Mouse (Mus musculus) heart, embryonic 12.5 days (tissue): ENCODE results near the gene Nagpa. TPM values are rescaled to one million over a fixed set of nuclear protein-coding genes. Genes with fewer than 3 reads are reported as not detected.
A peak's percentile ranks its signal among the peaks of the same experiment; 100 is the strongest.

Source experiments
- ATAC-seq: fragments of 200-750 bp; cut with Nextera tagmentation; 2 replicates; pipeline ENCODE4 v1.8.0; 2017; ENCODE audit warnings: moderate TSS enrichment, moderate library complexity; ENCODE audit not compliant: insufficient number of reproducible peaks, low FRiP score
- H3K27ac ChIP-seq: fragments of 300-500 bp; sonication (generic); 2 replicates; pipeline ENCODE4 v1.5.1; 2016; ENCODE audit warnings: mild to moderate bottlenecking, moderate library complexity; ENCODE audit not compliant: poor library complexity, severe bottlenecking
- H3K27me3 ChIP-seq: fragments of 300-500 bp; sonication (generic); replicated peaks from 2 replicates; pipeline ENCODE4 v1.6.1; 2016; ENCODE audit warnings: mild to moderate bottlenecking, moderate library complexity
- H3K36me3 ChIP-seq: fragments of 300-500 bp; sonication (generic); 2 replicates; pipeline ENCODE4 v1.6.1; 2016; ENCODE audit warnings: mild to moderate bottlenecking, moderate library complexity
- H3K4me1 ChIP-seq: fragments of 300-500 bp; sonication (generic); replicated peaks from 2 replicates; pipeline ENCODE4 v1.6.1; 2016; ENCODE audit warnings: mild to moderate bottlenecking
- H3K4me2 ChIP-seq: fragments of 300-500 bp; sonication (generic); 2 replicates; pipeline ENCODE4 v1.6.1; 2016; ENCODE audit warnings: mild to moderate bottlenecking, moderate library complexity
- H3K4me3 ChIP-seq: fragments of 300-500 bp; sonication (generic); 2 replicates; pipeline ENCODE4 v1.5.1; 2016; ENCODE audit warnings: mild to moderate bottlenecking
- H3K9ac ChIP-seq: fragments of 300-500 bp; sonication (generic); 2 replicates; pipeline ENCODE4 v1.6.1; 2016; ENCODE audit warnings: mild to moderate bottlenecking, moderate library complexity
- H3K9me3 ChIP-seq: fragments of 300-500 bp; sonication (generic); replicated peaks from 2 replicates; pipeline ENCODE4 v1.6.1; 2016; ENCODE audit warnings: mild to moderate bottlenecking, moderate library complexity
- WGBS: fragments of 180-500 bp; shearing (Covaris S2); methylation state at CpG from one replicate; pipeline ENCODE4 v1.1.7; 2016; 5-methylcytosine and 5-hydroxymethylcytosine counted together
- polyA plus RNA-seq: library from polyadenylated mRNA; unstranded; fragments of >200 nt; fragmentation: Nextera tagmentation; extraction: Ambion mirVana; gene quantifications from 2 replicates; pipeline ENCODE4 v1.2.1, GENCODE M21; 2016

The Nagpa gene
- polyA plus RNA-seq, 1 experiment from 2014 or later, result 15.4 TPM

GRCm38 (mm10) chr16:5222140-5222539, 18.3 kb upstream of the Nagpa start, which contains the start of gene AU021092:
TSS of gene AU021092 (minus strand) at chr16:5222299.
- Histone ChIP-seq H3K4me2 (peak within 1 kb of the TSS; percentile 21; the same call in 1 of the 2 replicates), H3K4me3 (no peak within 1 kb of the TSS), H3K4me1 (peaks cover 7% of the 10 kb centered on the region), H3K27me3 (peaks cover 6% of the 10 kb centered on the region; the same call in 1 of the 2 replicates), H3K27ac (no peak within 1 kb of the TSS), H3K36me3 (no peaks in the 10 kb centered on the region), H3K9ac (no peak within 1 kb of the TSS), H3K9me3 (no peaks in the 10 kb centered on the region)
- ATAC-seq, result no peak; the same call in 1 of the 2 replicates
- 58% methylated on average over 6 of the region's 6 CpGs for whole genome bisulfite sequencing

DNA sequence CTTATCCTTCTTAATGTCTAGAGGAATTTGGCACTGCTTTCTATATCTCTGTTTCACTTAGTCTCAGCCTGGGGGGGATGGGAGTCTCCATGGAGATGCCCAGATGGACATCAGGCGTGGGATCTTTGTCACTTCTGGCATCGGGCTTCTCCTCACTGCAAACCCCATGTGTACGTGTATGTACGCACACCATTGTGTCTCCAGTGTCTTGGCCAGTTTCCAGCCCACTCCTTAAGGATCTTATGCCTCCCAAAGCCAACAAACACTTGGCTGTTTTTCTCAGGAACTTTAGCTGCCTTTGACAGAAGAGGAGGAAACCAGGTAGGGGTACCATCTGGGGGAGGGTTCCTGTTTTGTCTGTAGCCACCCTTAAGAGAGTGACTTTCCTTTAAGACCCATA, 17.6 kb upstream of the Nagpa start:
- no peaks in the 10 kb centered on the region for H3K36me3 ChIP-seq
- ATAC-seq, result no peak
- 63% methylated on average over 4 of the region's 4 CpGs for WGBS

GRCm38 (mm10) chr16:5217341-5218133, 13.7 kb upstream of the Nagpa start:
- peaks cover 15% of the 10 kb centered on the region for H3K4me1 ChIP-seq
- no peak overlapping the region for H3K4me3 ChIP-seq
- no peak overlapping the region for H3K9ac ChIP-seq
- H3K36me3 ChIP-seq, result no peaks in the 10 kb centered on the region
- no peak overlapping the region for H3K4me2 ChIP-seq
- H3K9me3 ChIP-seq, result no peaks in the 10 kb centered on the region
- no peak overlapping the region for H3K27ac ChIP-seq
- peaks cover 8% of the 10 kb centered on the region; the same call in 1 of the 2 replicates for H3K27me3 ChIP-seq
- 64% methylated on average over 5 of the region's 5 CpGs for WGBS
- no peak for ATAC-seq

More for the DNA sequence above, 17.6 kb upstream of the Nagpa start:
- no peak overlapping the region for H3K4me2 ChIP-seq
- H3K27me3 ChIP-seq, result peaks cover 6% of the 10 kb centered on the region; the same call in 1 of the 2 replicates
- no peak overlapping the region for H3K9ac ChIP-seq
- H3K4me1 ChIP-seq, result peaks cover 15% of the 10 kb centered on the region
- H3K27ac ChIP-seq, result no peak overlapping the region
- H3K9me3 ChIP-seq, result no peaks in the 10 kb centered on the region
- H3K4me3 ChIP-seq, result no peak overlapping the region

- H3K4me3 ChIP-seq, result no peak overlapping the region
- no peak for ATAC-seq
- no peak overlapping the region for H3K27ac ChIP-seq
- H3K4me2 ChIP-seq, result no peak overlapping the region
- H3K9ac ChIP-seq, result 0 out of 2 replicates have a peak overlapping the region, but pooled peaks have one; percentile 8
- WGBS, result 55% methylated on average over 6 of the region's 6 CpGs
- peaks cover 8% of the 10 kb centered on the region; the same call in 1 of the 2 replicates for H3K27me3 ChIP-seq
- H3K36me3 ChIP-seq, result no peaks in the 10 kb centered on the region
- no peaks in the 10 kb centered on the region for H3K9me3 ChIP-seq
- H3K4me1 ChIP-seq, result peaks cover 15% of the 10 kb centered on the region
Observed at GRCm38 (mm10) chr16:5216686-5217085, 12.9 kb upstream of the Nagpa start.

DNA sequence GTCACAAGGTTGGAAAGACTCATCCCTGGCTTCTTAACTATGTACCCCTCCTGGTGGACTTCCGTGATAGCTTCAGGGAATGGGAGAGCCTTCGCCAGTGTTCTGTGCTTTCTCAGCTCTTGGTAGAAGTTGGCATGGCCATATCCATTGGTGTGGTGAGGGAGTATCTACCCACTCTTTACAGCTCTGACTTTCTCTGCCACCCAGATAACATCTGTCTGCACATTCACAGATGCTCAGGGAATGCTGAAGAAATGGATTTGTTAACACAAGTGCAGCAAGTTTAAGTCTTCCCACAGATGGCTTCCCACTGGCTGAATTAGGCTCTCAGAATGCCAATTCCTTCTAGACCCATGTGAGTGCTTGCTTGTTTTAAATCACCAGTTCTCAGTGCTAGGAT, 10.3 kb upstream of the Nagpa start:
- WGBS, result 81% methylated on average over 2 of the region's 2 CpGs
- H3K9ac ChIP-seq, result no peak overlapping the region
- H3K27ac ChIP-seq, result no peak overlapping the region
- ATAC-seq, result no peak
- peaks cover 8% of the 10 kb centered on the region; the same call in 1 of the 2 replicates for H3K27me3 ChIP-seq
- no peaks in the 10 kb centered on the region for H3K9me3 ChIP-seq
- H3K4me3 ChIP-seq, result no peak overlapping the region
- H3K36me3 ChIP-seq, result no peaks in the 10 kb centered on the region
- H3K4me2 ChIP-seq, result no peak overlapping the region
- peaks cover 11% of the 10 kb centered on the region for H3K4me1 ChIP-seq

DNA sequence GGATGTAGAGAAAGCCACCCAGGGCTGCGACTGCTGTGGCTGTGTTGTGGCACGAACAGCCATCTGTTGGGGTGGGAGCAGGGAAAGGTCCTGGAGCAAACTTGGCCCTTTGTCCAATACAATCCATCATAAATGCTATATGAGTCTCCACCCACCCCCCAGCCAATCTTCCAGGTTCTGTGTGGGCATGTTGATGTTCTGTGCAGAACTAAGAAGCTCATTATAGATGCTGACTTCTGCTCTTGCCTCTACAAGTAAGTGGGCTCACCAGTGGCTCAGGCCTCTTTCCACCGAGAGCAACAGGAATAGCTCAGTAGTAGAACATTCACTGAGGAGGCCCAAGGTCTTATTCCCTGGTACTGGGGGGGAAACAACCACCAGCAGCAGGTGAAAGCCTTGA, 8.3 kb upstream of the Nagpa start:
- Histone ChIP-seq H3K4me1 (peaks cover 8% of the 10 kb centered on the region), H3K36me3 (no peaks in the 10 kb centered on the region), H3K27ac (no peak overlapping the region), H3K4me2 (no peak overlapping the region), H3K9me3 (no peaks in the 10 kb centered on the region), H3K4me3 (no peak overlapping the region), H3K9ac (no peak overlapping the region), H3K27me3 (peaks cover 3% of the 10 kb centered on the region; the same call in 1 of the 2 replicates)
- no peak for ATAC-seq
- 76% methylated on average over 3 of the region's 3 CpGs for WGBS

DNA sequence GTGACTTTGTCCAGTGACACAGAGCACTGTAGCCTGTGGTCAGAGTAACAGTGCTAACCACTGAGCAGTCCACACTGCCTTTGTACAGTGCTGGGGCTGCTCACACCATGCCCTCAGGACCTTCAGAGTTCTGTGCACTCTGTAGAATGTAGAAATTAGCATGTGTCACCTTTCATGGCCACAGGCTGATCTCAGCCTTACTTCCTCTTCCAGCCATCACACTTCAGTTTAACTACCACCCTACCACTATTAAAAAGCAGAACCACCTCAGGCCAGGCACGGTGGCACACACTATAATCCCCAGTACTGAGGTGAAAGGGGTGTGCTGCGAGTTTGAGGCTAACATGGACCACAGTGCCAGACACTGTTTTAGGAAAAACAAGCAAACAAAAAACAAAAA, 6.6 kb upstream of the Nagpa start:
- Histone ChIP-seq H3K9ac (no peak overlapping the region), H3K27me3 (0 out of 2 replicates have a peak, but pooled peaks cover 2% of the 10 kb centered on the region), H3K4me1 (no peaks in the 10 kb centered on the region), H3K36me3 (no peaks in the 10 kb centered on the region), H3K4me2 (no peak overlapping the region), H3K4me3 (no peak overlapping the region), H3K9me3 (no peaks in the 10 kb centered on the region), H3K27ac (no peak overlapping the region)
- WGBS, result 67% methylated on average over 2 of the region's 2 CpGs
- no peak for ATAC-seq

GRCm38 (mm10) chr16:5206051-5206450, 2.2 kb upstream of the Nagpa start:
- Histone ChIP-seq H3K4me1 (peaks cover 11% of the 10 kb centered on the region; the same call in 1 of the 2 replicates), H3K27me3 (no peaks in the 10 kb centered on the region)

DNA sequence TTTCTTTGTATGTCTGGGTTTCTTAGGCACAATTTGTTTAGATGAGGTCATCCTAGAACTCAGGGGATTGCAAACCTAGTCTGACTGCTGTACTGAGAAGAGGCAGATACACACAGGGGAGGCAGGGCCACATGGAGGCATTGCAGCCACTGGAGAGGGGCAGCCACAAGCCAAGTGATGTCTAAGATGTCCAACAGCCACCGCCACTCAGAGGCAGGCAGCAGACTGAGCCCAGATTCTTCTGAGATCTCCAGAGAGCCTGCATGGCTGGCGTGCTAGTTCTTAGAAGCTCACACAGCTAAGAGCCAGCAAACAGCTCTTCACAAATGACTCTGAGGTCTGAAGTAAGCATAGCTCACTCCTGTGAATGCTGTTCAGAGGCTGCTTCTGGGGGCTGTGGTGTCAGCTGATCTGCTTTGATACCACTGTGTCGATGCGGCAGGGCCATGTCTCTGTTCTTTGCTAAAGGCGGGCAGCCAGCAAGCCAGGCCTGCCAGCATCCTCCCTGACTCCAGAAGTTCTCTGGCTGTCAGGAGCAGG, 1.7 kb upstream of the Nagpa start:
- no peaks in the 10 kb centered on the region for H3K27me3 ChIP-seq
- H3K9ac ChIP-seq, result no peak overlapping the region
- WGBS, result 58% methylated on average over 5 of the region's 5 CpGs
- no peak overlapping the region for H3K27ac ChIP-seq
- peaks cover 11% of the 10 kb centered on the region; the same call in 1 of the 2 replicates for H3K4me1 ChIP-seq
- no peaks in the 10 kb centered on the region for H3K9me3 ChIP-seq
- no peak overlapping the region for H3K4me2 ChIP-seq
- 0 out of 2 replicates have a peak, but pooled peaks cover 3% of the 10 kb centered on the region for H3K36me3 ChIP-seq
- no peak for ATAC-seq
- H3K4me3 ChIP-seq, result no peak overlapping the region

More at GRCm38 (mm10) chr16:5206051-5206450, 2.2 kb upstream of the Nagpa start:
- Histone ChIP-seq H3K9ac (no peak overlapping the region), H3K27ac (no peak overlapping the region), H3K4me3 (no peak overlapping the region), H3K9me3 (no peaks in the 10 kb centered on the region), H3K36me3 (0 out of 2 replicates have a peak, but pooled peaks cover 2% of the 10 kb centered on the region), H3K4me2 (no peak overlapping the region)
- 55% methylated on average over 5 of the region's 5 CpGs for WGBS
- ATAC-seq, result no peak

- H3K36me3 ChIP-seq, result peaks cover 25% of the 10 kb centered on the region
- peak; percentile 26 for ATAC-seq
- H3K27me3 ChIP-seq, result no peaks in the 10 kb centered on the region
- peak overlapping the region; percentile 98 for H3K4me2 ChIP-seq
- no peak overlapping the region for H3K27ac ChIP-seq
- H3K9ac ChIP-seq, result peak overlapping the region; percentile 72
- H3K4me1 ChIP-seq, result peaks cover 11% of the 10 kb centered on the region; the same call in 1 of the 2 replicates
- no peaks in the 10 kb centered on the region for H3K9me3 ChIP-seq
- peak overlapping the region; percentile 71 for H3K4me3 ChIP-seq
- under 1% methylated on average over 36 of the region's 36 CpGs for whole genome bisulfite sequencing
Observed at GRCm38 (mm10) chr16:5203200-5203599, 612 bp downstream of the Nagpa start.

DNA sequence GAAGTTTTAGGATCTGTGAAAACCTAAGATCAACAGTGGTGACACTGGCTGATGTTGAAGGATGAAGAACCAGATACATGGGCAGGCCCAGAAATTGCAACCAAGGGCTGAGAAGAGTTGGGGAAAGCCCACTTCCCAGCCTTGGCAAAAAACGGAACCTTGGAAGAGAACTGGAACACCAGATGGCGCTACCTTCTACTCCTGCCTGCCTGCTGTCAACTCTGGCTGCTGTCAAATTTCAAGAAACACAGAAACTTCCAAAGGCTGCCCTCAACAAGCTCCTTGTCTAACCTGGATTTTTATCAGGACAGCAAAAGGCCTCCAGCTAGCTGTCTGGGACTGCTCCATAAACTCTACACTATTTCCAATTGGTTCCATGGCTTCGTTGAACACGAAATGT, 1.1 kb downstream of the Nagpa start:
- H3K9ac ChIP-seq, result no peak overlapping the region; the same call in 1 of the 2 replicates
- H3K9me3 ChIP-seq, result no peaks in the 10 kb centered on the region
- peaks cover 27% of the 10 kb centered on the region for H3K36me3 ChIP-seq
- peaks cover 11% of the 10 kb centered on the region; the same call in 1 of the 2 replicates for H3K4me1 ChIP-seq
- 10% methylated on average over 4 of the region's 4 CpGs for whole genome bisulfite sequencing
- peak overlapping the region; percentile 71 for H3K4me3 ChIP-seq
- H3K27ac ChIP-seq, result no peak overlapping the region
- no peaks in the 10 kb centered on the region for H3K27me3 ChIP-seq
- no peak for ATAC-seq
- peak overlapping the region; percentile 98 for H3K4me2 ChIP-seq
